Mouse (Mus musculus): ENCODE data around the gene Vmn1r119. TPM values are rescaled to one million over a fixed set of nuclear protein-coding genes. Genes with fewer than 3 reads are reported as not detected.
"Not testable (repeated sequence)": the region's sequence is repeated elsewhere in the genome, so short reads cannot be mapped to it uniquely, and the experiment has no call there.

The Vmn1r119 gene
- total RNA-seq (2021): not detected
- long read RNA-seq, experiment 1: 0 reads
- long read RNA-seq, experiment 2: 0 reads

GRCm38 (mm10) chr7:21012355-21012754 lies at the start of gene Vmn1r119:
Gene Vmn1r119 (minus strand): TSS chr7:21012455.
- DNase-seq: not testable (repeated sequence)

- not testable (repeated sequence) for DNase-seq
These were observed 41.4 kb upstream of the Vmn1r119 start, which contains the start of gene Vmn1r120 for GRCm38 (mm10) chr7:21053684-21054083. Gene Vmn1r120 (minus strand): TSS chr7:21053784.

Other genes with a start within 250 kb of the Vmn1r119 start
- not detected for gene Vmn1r112, start 241.3 kb downstream of the Vmn1r119 start, total RNA-seq (2021)
- gene Vmn1r113, start 225.2 kb downstream of the Vmn1r119 start, total RNA-seq (2021): not detected
- not detected for gene Vmn1r114, start 200.3 kb downstream of the Vmn1r119 start, total RNA-seq (2021)
- not detected for gene Vmn1r115, start 167.5 kb downstream of the Vmn1r119 start, total RNA-seq (2021)
- not detected for gene Vmn1r116, start 140.2 kb downstream of the Vmn1r119 start, total RNA-seq (2021)
- not detected for gene Vmn1r117, start 128.3 kb downstream of the Vmn1r119 start, total RNA-seq (2021)
- not detected for gene Vmn1r118, start 100.1 kb downstream of the Vmn1r119 start, total RNA-seq (2021)
- gene Vmn1r120, start 41.3 kb upstream of the Vmn1r119 start, total RNA-seq (2021): not detected
- gene Vmn1r121, start 86.1 kb upstream of the Vmn1r119 start, total RNA-seq (2021): not detected
- not detected for gene Vmn1r122, start 121.7 kb upstream of the Vmn1r119 start, total RNA-seq (2021)
- gene Vmn1r123, start 149.7 kb upstream of the Vmn1r119 start, total RNA-seq (2021): not detected
- not detected for gene Gm5157, start 178.0 kb upstream of the Vmn1r119 start, total RNA-seq (2021)
- gene Vmn1r124, start 248.2 kb upstream of the Vmn1r119 start, total RNA-seq (2021): not detected

Data from gastrocnemius, postnatal 10 days (tissue).